Mouse (Mus musculus): Measurements from ENCODE around the gene Atxn1. TPM values are rescaled to one million over a fixed set of nuclear protein-coding genes. Genes with fewer than 3 reads are reported as not detected.

Gene Atxn1
- total RNA-seq, 2 experiments from 2014 or later: 158 to 167 TPM

- intact Hi-C loops (cut with DNase I): no loop called here
- DNase-seq (ENCODE audit: low spot score in 2 of 2): no peak
Measured at GRCm38 (mm10) chr13:45806600-45807525, 157.9 kb downstream of the Atxn1 start.

DNA sequence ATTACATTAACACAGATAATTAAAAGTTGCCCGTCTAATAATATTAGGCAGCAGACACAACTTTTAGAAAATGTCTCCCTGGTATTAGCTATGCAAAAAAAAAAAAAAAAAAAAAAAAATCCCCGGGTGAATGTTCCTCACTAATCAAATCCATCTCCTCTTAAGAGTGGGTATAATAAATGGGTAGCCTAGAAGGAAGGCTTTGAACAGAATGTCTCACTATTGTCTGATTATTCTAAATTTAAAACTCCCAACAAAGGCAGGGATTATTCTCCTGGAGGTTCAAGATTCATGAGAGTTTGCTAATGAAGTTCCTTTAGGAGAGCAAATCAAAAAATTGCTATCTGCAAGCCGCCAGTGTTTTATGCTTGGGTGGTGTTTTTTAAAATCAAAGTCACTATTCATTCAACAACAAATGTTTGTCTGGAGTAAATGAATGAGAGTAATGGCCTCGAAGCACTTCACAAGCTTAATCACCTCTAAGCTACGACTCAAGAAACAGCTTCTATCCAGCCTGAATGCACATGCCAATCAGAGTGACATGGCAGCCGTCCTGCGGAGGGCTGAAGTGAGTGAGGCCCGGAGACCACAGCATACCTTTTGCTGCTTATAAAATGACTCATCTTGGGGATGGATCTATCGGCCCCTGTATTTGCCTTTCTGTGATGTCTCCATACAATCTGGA lies 158.8 kb downstream of the Atxn1 start:
- DNase-seq (ENCODE audit: low spot score in 2 of 2): no peak
- intact Hi-C loops (cut with DNase I): no loop called here

GRCm38 (mm10) chr13:45802620-45803410 lies 162.0 kb downstream of the Atxn1 start:
- DNase-seq (ENCODE audit: low spot score in 2 of 2): peak in 1 of 2 experiments; percentile 37
- intact Hi-C loops (cut with DNase I): no loop called here

DNA sequence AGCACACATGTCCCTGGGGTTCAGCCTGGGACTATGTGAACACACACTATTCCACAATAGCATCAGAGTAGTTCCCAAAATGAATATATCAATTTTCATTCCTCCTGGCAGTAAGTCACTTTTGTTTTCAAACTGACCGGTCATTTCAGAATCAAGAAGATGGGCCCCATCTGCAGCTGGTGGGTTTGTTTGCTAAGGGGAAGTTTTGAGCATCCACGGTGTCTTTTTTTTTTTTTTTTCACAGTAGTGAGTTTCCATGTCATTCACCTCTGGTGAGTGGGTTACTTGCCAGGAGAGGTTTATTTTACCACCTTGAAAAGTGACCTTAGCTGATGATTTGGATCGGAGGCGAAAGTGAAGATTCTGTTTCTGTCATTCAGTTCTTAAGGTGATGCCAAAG lies 166.6 kb downstream of the Atxn1 start:
- intact Hi-C loops (cut with DNase I): no loop called here
- no peak for DNase-seq (ENCODE audit: low spot score in 2 of 2)

- intact Hi-C loops (cut with DNase I): no loop called here
- peak in 1 of 2 experiments; percentile 37 for DNase-seq (ENCODE audit: low spot score in 2 of 2)
Measured at GRCm38 (mm10) chr13:45797696-45798095, 167.1 kb downstream of the Atxn1 start.

- intact Hi-C loops (cut with DNase I): no loop called here
- no peak for DNase-seq (ENCODE audit: low spot score in 2 of 2)
Measured at GRCm38 (mm10) chr13:45796286-45796685, 168.5 kb downstream of the Atxn1 start.

GRCm38 (mm10) chr13:45793796-45794195 lies 171.0 kb downstream of the Atxn1 start:
- DNase-seq (ENCODE audit: low spot score in 2 of 2): no peak
- intact Hi-C loops (cut with DNase I): no loop called here

GRCm38 (mm10) chr13:45786409-45786808 lies 178.4 kb downstream of the Atxn1 start:
- intact Hi-C loops (cut with DNase I): no loop called here

GRCm38 (mm10) chr13:45783681-45784080 lies 181.1 kb downstream of the Atxn1 start:
- intact Hi-C loops (cut with DNase I): no loop called here
- peak in 1 of 2 experiments; percentile 80 for DNase-seq (ENCODE audit: low spot score in 2 of 2)

More at GRCm38 (mm10) chr13:45786409-45786808, 178.4 kb downstream of the Atxn1 start:
- DNase-seq (ENCODE audit: low spot score in 2 of 2): no peak

DNA sequence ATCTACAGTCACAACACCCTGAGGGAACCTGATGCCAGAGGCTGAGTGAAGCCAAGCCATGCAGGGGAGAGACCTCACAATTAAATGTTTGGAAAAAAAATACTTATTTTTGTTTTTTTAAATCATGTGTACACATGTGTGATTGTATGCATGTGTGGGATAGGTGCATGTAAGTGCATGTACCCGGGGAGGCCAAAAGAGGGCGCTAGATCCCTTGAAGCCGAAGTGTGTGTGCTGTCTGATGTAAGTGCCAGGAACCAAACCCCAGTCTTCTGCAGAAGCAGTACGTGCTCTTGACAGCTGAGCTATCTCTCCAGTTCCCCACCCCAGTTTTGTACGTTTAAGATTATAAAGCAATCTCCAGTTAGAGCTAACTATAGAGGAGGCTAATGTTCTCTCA lies 186.1 kb downstream of the Atxn1 start:
- intact Hi-C loops (cut with DNase I): no loop called here
- DNase-seq (ENCODE audit: low spot score in 2 of 2): no peak

DNA sequence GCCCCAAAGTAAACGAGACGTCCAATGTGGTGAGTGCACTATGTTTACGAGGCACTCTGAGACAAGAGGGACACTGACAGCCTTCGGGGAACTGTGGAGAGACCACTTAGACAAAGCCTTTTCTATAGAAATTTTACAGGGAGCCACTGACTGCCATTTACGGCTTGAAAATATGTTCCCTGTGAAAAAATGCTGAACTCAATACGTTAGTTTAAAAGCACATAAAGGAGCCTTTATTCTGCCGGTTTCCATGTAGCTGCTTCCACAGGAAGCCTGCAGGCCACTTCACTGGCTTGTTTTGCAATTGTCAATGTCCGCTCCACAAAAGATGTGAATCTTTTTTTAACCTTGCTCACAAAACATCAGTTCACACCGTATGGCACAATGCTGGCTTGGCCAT lies 186.6 kb downstream of the Atxn1 start:
- no peak for DNase-seq (ENCODE audit: low spot score in 2 of 2)
- intact Hi-C loops (cut with DNase I): no loop called here

DNA sequence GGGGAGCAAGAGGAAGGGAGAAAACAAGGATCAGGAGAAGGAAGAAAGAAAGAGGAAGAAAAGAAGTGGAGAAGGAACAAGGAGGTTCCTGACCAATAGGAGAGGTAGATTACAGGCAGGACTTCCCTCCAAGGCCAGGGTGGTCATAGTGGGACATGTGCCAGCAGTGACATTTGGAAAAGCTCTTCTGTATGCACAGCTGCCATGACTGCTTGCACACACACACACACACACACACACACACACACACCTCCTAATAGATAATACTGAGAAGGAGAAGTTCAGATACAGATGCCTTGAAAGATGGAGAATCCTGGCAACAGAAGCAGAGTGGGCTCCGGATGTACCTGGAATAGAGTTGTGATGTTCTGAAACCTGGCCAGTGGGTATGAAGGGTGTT lies 189.3 kb downstream of the Atxn1 start:
- DNase-seq (ENCODE audit: low spot score in 2 of 2): no peak
- intact Hi-C loops (cut with DNase I): no loop called here

DNA sequence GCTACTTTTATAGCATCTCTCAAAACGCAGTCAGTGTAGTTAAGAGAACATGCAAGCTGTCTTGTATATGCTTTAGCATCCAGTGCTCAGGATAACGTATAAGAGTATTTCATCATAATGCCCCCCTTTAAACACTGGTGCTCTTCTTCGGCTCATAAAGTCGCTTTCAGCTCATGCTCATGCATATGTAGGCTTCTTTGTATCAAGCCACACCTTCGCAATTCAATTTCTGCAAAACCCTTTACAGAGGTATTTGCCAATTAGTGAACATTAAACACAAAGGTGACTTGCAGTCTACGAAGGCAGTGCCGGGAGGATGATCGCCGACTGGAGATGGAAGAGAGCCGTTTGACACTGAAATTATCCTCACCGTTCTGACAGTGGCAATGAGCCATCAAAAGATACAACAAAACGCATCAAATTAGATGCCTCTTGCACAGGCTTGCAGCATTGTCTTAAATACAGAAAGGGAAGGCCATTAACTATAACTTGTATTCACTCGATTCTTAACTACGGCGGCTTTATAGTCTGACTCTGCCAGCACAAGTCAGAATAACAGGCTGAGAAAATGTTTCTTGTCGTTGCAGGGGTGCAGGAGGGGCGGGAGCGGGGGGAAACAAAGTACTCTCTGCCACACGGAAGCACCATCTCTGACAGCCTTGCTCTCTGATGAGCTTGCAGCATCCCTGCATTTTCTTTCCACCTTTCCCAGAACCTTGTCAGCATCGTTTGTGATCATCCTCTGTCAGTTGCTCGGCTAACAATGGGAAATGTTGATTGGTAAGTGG lies 191.2 kb downstream of the Atxn1 start:
- intact Hi-C loops (cut with DNase I): no loop called here
- DNase-seq (ENCODE audit: low spot score in 2 of 2): no peak

DNA sequence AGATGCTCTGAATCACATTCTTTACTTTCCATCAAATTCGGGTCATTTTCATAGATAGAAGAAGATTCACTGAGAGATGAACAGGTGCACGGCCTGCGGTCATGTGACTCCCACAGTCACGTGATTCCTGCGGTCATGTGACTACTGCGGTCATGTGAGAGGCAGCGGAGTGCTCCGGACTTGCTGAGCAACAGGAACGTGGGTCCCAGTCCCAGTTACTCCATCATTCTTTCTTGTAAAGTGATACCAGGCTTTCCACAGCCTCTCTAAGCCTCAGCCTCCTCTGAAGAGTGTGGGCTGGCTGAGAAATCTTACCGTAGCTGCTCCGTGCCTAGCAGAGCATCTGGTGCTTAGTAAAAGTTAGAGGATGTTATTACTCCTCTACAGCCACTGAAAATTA lies 195.1 kb downstream of the Atxn1 start:
- DNase-seq (ENCODE audit: low spot score in 2 of 2): peak in 1 of 2 experiments; percentile 81
- intact Hi-C loops (cut with DNase I): no loop called here

DNA sequence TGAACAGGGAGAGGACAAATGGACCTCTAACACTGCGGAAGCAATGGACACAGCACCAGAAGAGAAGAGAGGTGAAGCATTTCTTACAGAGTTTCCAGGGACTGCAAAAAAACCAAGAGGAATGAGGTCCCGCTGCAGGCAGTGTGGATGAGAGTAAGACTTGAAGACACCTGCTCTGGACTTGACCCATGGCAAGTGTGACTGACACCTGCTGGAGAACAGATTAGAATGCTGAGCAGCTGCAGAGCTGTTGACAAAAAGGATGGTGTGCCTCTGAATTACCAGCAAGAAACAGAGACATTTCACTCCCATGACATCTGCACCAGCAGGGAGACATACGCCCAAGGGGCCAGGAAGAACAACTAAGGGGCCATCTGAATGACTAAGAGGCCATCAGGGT lies 196.6 kb downstream of the Atxn1 start:
- intact Hi-C loops (cut with DNase I): no loop called here
- DNase-seq (ENCODE audit: low spot score in 2 of 2): no peak

DNA sequence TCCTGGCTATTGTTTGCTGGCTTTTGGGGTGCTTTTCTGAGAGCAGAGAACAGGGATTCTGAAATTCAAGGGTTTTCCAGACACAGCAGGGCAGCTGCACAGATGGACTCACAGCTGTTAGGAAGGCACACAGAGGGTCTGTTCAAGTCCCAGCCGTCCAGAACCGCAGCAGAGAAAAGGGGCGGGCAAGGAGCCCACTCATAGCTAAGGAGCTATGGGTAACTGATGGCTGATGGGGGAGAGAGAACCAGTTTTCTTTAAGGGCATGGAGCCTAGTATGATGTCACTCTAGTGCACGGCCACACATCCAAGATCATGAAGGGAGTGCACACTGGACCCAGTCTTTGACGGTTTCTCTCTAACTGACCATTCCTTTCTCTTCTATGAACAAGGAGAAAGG lies 200.5 kb downstream of the Atxn1 start:
- intact Hi-C loops (cut with DNase I): no loop called here
- no peak for DNase-seq (ENCODE audit: low spot score in 2 of 2)

DNA sequence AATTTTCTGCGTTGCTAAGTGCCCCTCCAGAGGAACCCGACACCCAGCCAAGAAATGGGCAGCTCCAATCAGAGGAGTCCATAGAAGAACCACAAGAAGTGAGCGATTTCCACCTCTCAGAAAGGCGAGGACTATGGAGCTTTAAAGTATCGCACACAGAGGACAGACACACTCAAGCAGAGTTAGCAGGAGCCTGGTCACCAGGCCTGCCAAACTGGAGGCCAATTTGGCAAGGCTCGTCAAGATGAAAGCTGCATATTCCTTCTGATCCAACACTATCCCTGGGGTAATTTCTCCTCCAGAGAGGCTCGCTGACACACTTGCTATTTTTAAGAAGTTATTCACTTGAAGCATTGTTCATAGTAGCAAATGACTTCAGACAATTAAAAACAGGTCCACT lies 202.5 kb downstream of the Atxn1 start:
- DNase-seq (ENCODE audit: low spot score in 2 of 2): peak in 1 of 2 experiments; percentile 47
- intact Hi-C loops (cut with DNase I): no loop called here

- DNase-seq (ENCODE audit: low spot score in 2 of 2): no peak
- intact Hi-C loops (cut with DNase I): no loop called here
Measured at GRCm38 (mm10) chr13:45754483-45754882, 210.3 kb downstream of the Atxn1 start.

DNA sequence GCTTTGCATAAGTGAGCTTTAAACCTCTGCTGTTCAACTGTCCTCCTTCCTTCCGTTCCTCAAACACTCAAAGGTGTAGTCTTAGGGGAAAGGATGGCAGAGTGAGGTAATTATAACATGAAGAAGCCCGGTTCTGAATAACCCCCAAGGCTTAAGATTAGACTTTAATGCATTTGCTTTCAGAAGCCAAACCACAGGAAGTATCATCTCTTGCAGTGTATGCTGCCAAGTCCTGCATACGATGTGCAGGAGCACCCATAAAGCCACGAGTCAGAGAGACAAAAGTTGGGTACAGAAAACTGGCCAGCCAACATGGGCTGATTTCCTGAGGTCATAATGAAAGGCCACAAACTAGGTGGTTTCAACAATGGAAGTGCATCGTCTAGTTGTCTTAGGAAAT lies 212.3 kb downstream of the Atxn1 start:
- intact Hi-C loops (cut with DNase I): no loop called here
- DNase-seq (ENCODE audit: low spot score in 2 of 2): no peak

Measured in left cerebral cortex, postnatal 25 days (tissue).